Mouse (Mus musculus): ENCODE measurements around the gene H2-Ab1. TPM values are rescaled to one million over a fixed set of nuclear protein-coding genes. Genes with fewer than 3 reads are reported as not detected.
"Not testable (repeated sequence)": the region's sequence is repeated elsewhere in the genome, so short reads cannot be mapped to it uniquely, and the experiment has no call there.

Gene H2-Ab1
- total RNA-seq (2021), result 1 to 10 TPM; 1.3 to 1.4 TPM

- intact Hi-C loops (cut with DNase I), result no loop called here
These were observed at the start of gene H2-Ab1 for GRCm38 (mm10) chr17:34257594-34258375. Gene H2-Ab1, plus strand, starts transcription at chr17:34257689.

GRCm38 (mm10) chr17:34207866-34208265 lies 49.6 kb upstream of the H2-Ab1 start:
- DNase-seq (ENCODE audit: extremely low spot score in 1 of 2, low spot score in 2 of 2), result peak in 1 of 2 experiments; percentile 12
- intact Hi-C loops (cut with DNase I), result no loop called here

More at GRCm38 (mm10) chr17:34257594-34258375, at the start of gene H2-Ab1:
- DNase-seq (ENCODE audit: extremely low spot score in 1 of 2, low spot score in 2 of 2), result peak; percentile 71 to 80

DNA sequence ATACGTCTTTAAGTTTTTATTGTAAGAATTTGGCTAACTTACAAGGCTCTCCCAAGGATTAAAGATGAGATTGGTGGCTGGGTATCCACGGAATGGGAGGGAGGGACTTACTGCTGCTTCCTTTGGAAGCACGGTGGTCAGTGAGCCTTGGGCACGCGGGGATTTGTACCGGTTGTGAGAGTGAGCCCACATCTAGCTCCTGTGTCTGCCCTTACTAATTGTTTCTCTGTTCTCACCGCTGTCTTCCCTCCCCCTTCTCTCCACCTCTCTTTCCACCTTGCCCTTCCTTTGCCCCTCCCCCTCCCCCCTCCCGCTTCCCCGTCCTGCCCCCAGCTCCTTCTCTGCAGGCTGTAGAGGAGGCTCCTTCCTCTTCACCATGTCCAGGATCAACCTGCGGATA lies 49.1 kb upstream of the H2-Ab1 start:
- intact Hi-C loops (cut with DNase I), result no loop called here
- DNase-seq (ENCODE audit: extremely low spot score in 1 of 2, low spot score in 2 of 2), result peak in 1 of 2 experiments; percentile 10

DNA sequence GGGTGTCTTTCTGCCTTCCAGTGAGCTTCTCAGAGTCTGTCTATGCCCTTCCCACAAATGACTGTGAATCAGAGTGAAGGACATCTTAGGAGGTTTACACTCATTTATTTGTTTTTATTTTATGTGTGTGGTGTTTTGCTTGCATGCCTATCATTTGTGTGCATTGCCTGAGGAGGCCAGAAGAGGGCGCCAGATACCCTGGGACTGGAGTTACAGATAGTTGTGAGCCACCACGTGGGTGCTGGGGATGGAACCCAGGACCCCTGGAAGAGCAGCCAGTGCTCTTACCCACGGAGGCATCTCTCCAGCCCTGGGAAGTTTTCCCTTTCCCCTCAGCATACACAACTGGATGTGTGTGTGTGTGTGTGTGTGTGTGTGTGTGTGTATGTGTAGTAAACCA lies 47.8 kb upstream of the H2-Ab1 start:
- peak in 1 of 2 experiments; percentile 20 for DNase-seq (ENCODE audit: extremely low spot score in 1 of 2, low spot score in 2 of 2)
- intact Hi-C loops (cut with DNase I), result no loop called here

DNA sequence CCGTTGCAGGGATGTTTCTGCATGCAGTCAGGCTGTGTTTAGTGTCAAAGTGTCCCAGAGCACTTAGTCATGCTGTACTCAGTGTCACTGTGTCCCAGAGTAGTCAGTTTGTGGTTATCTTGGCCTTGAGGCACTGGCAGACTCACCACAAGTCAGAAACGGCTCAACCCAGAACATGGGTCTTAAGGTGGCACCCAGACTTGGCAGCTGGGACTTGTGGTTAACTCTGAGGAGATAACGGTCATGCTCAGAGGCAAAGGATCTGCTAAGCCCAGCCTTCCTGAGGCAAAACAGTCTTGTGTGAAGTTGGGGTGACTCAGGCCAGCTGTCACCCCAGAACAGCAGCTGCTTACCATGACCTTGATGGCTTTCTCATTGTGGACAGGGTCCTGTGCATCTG lies 46.9 kb upstream of the H2-Ab1 start:
- intact Hi-C loops (cut with DNase I), result no loop called here
- DNase-seq (ENCODE audit: extremely low spot score in 1 of 2, low spot score in 2 of 2), result peak in 1 of 2 experiments; percentile 2

DNA sequence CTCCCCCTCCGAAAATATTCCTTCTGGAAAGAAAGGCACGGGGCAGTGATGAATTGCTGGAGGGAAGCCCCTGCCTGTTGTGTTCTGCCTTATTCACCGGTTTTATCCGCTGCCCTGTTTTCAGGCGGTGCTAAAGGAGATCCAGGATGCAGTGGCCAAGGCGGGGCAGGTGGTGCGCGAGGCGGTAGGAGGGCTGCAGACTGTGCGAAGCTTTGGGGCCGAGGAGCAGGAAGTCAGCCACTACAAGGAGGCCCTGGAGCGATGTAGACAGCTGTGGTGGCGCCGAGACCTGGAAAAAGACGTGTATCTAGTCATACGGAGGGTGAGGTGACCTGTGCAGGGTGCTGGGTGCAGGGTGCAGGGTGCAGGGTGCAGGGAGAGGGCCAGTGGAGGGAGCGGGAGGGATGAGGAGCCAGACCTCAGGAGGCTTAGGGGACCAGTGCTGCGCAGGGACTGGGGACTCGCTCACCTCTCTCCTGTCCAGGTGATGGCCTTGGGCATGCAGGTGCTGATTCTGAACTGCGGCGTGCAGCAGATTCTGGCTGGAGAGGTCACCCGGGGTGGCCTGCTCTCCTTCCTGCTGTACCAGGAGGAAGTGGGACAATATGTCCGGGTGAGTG lies 45.6 kb upstream of the H2-Ab1 start:
- intact Hi-C loops (cut with DNase I), result no loop called here
- DNase-seq (ENCODE audit: extremely low spot score in 1 of 2, low spot score in 2 of 2), result peak in 1 of 2 experiments; percentile 23

GRCm38 (mm10) chr17:34213936-34214335 lies 43.6 kb upstream of the H2-Ab1 start:
- peak in 1 of 2 experiments; percentile 13 for DNase-seq (ENCODE audit: extremely low spot score in 1 of 2, low spot score in 2 of 2)
- intact Hi-C loops (cut with DNase I), result no loop called here

DNA sequence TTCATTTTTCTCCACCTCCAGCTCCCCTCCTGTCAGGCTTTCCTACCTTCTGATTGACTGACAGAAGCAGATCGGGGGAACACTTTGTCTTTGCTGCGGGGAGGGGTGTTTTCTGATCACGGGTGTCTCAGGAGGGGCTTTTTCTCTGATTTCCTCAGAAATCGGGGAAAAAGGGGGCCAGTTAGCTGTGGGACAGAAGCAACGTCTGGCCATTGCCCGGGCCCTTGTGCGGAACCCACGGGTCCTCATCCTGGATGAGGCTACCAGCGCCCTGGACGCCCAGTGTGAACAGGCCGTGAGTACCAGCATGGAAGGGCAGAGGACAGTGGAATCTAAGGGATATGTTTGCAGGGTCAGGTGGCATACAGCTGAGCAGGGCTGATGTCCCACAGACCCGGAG lies 42.3 kb upstream of the H2-Ab1 start:
- intact Hi-C loops (cut with DNase I), result no loop called here
- DNase-seq (ENCODE audit: extremely low spot score in 1 of 2, low spot score in 2 of 2), result no peak

GRCm38 (mm10) chr17:34217216-34217928 lies 40.1 kb upstream of the H2-Ab1 start:
- DNase-seq (ENCODE audit: extremely low spot score in 1 of 2, low spot score in 2 of 2), result peak in 1 of 2 experiments; percentile 15
- intact Hi-C loops (cut with DNase I), result no loop called here

DNA sequence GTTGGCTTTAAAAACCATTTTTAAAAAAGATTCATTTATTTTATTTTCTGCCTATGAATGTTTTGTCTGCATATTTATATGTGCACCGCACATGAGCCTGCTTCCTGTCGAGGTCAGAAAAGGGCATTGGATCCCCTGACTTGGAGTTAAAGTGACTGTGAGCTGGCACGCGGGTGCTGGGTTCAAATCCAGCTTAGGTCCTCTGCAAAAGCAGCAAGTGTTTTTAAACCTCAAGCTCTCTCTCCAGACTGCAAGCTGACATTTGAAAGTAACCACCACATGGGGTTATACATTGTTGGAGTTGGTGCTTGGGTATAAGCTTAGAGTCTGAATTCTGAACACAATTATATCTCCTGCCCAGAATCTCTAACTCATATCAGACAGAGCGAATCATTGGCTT lies 39.5 kb upstream of the H2-Ab1 start:
- intact Hi-C loops (cut with DNase I), result no loop called here
- peak in 1 of 2 experiments; percentile 14 for DNase-seq (ENCODE audit: extremely low spot score in 1 of 2, low spot score in 2 of 2)

- DNase-seq (ENCODE audit: extremely low spot score in 1 of 2, low spot score in 2 of 2), result peak in 1 of 2 experiments; percentile 81
- intact Hi-C loops (cut with DNase I), result no loop called here
These were observed 38.8 kb upstream of the H2-Ab1 start for GRCm38 (mm10) chr17:34218675-34219074.

DNA sequence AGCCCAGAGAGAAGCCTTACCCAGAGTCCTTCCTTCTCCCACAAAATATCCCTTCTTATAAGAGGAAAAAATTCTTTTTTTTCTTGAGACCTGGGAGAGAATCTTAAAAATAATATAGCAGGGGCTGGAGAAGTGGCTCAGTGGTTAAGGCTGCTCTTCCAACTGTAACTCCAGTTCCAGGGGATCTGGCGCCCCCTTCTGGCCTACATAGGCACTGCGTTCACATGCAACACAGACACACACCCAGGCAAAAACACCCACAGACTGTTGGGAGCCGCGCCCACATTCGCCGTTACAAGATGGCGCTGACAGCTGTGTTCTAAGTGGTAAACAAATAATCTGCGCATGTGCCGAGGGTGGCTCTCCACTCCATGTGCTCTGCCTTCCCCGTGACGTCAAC lies 38.4 kb upstream of the H2-Ab1 start:
- DNase-seq (ENCODE audit: extremely low spot score in 1 of 2, low spot score in 2 of 2), result peak in 1 of 2 experiments; percentile 66
- intact Hi-C loops (cut with DNase I), result not testable (repeated sequence)

GRCm38 (mm10) chr17:34219801-34220200 lies 37.7 kb upstream of the H2-Ab1 start:
- intact Hi-C loops (cut with DNase I), result not testable (repeated sequence)
- DNase-seq (ENCODE audit: extremely low spot score in 1 of 2, low spot score in 2 of 2), result peak in 1 of 2 experiments; percentile 74

DNA sequence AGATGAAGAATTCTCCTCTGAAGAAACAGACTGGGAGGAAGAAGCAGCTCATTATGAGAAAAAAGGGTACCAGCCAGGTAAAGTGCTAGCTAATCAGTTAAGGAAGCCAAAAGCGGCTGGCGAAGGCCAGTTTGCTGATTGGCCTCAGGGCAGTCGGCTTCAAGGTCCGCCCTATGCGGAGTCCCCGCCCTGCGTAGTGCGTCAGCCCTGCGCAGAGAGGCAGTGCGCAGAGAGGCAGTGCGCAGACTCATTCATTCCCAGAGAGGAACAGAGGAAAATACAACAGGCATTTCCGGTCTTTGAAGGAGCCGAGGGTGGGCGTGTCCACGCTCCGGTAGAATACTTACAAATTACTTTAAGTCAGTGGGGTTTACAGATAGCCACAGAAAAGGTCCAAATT lies 37.1 kb upstream of the H2-Ab1 start:
- intact Hi-C loops (cut with DNase I), result not testable (repeated sequence)

GRCm38 (mm10) chr17:34224816-34225215 lies 32.7 kb upstream of the H2-Ab1 start:
- intact Hi-C loops (cut with DNase I), result no loop called here
- peak in 1 of 2 experiments; percentile 1 for DNase-seq (ENCODE audit: extremely low spot score in 1 of 2, low spot score in 2 of 2)

More for the DNA sequence above, 37.1 kb upstream of the H2-Ab1 start:
- DNase-seq (ENCODE audit: extremely low spot score in 1 of 2, low spot score in 2 of 2), result not testable (repeated sequence)

DNA sequence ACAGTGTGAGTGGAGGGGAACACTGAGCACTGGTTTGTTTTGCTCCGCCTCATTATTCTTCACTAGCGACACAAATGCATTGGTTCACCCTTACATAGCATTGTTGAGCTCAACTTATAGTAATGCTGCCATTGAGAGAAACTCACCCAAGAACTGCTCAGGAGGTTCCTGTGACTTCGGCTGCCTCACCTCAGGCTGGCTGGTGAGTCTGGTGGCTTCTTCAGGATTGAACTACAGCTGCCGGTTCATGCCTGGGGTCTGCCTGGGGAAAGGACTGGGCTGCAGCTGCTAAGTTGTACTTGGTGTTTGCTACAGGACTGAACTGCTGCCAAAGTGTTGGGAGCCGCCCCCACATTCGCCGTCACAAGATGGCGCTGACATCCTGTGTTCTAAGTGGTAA lies 32.1 kb upstream of the H2-Ab1 start:
- intact Hi-C loops (cut with DNase I), result no loop called here

GRCm38 (mm10) chr17:34225911-34226310 lies 31.6 kb upstream of the H2-Ab1 start:
- intact Hi-C loops (cut with DNase I), result not testable (repeated sequence)

More for the DNA sequence above, 32.1 kb upstream of the H2-Ab1 start:
- DNase-seq (ENCODE audit: extremely low spot score in 1 of 2, low spot score in 2 of 2), result no peak

GRCm38 (mm10) chr17:34230971-34231370 lies 26.5 kb upstream of the H2-Ab1 start:
- intact Hi-C loops (cut with DNase I), result loop anchor here (10.0 kb wide), 1 partner anchor 156 kb away; no protein-coding TSS in a partner anchor
- not testable (repeated sequence) for DNase-seq (ENCODE audit: extremely low spot score in 1 of 2, low spot score in 2 of 2)

More at GRCm38 (mm10) chr17:34225911-34226310, 31.6 kb upstream of the H2-Ab1 start:
- not testable (repeated sequence) for DNase-seq (ENCODE audit: extremely low spot score in 1 of 2, low spot score in 2 of 2)

DNA sequence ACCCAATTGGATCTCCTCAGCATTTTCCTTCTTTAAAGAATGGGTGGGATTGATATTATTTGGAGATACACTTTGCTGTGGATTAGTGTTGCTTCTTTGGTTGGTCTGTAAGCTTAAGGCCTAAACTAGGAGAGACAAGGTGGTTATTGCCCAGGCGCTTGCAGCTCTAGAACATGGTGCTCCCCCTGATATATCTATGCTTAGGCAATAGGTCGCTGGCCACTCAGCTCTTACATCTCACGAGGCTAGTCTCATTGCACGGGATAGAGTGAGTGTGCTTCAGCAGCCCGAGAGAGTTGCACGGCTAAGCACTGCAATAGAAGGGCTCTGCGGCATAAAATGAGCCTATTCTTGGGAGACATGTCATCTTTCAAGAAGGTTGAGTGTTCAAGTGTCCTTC lies 25.5 kb upstream of the H2-Ab1 start:
- intact Hi-C loops (cut with DNase I), result loop anchor here (10.0 kb wide), 1 partner anchor 157 kb away; no protein-coding TSS in a partner anchor
- DNase-seq (ENCODE audit: extremely low spot score in 1 of 2, low spot score in 2 of 2), result not testable (repeated sequence)

Measured in left cerebral cortex, postnatal 10 days (tissue).